Mouse (Mus musculus) brain, embryonic 14.5 days (tissue): ENCODE results near the gene Bach1.
"Not testable (repeated sequence)": the region's sequence is repeated elsewhere in the genome, so short reads cannot be mapped to it uniquely, and the experiment has no call there.

ENCODE experiments used
- CTCF ChIP-seq: fragments of 200-500 bp; IDR thresholded peaks from 2 replicates; pipeline ENCODE4 v1.5.1; 2012; ENCODE audit warnings: inconsistent platforms, mild to moderate bottlenecking, moderate library complexity, borderline replicate concordance; ENCODE audit not compliant: insufficient read depth, insufficient read length; ENCODE audit errors: extremely low read depth
- POLR2A ChIP-seq: fragments of 200-500 bp; IDR thresholded peaks from 2 replicates; pipeline ENCODE4 v1.6.1; 2012; ENCODE audit warnings: mild to moderate bottlenecking, inconsistent platforms, borderline replicate concordance; ENCODE audit not compliant: poor library complexity, insufficient read depth, insufficient read length, severe bottlenecking; ENCODE audit errors: extremely low read depth

DNA sequence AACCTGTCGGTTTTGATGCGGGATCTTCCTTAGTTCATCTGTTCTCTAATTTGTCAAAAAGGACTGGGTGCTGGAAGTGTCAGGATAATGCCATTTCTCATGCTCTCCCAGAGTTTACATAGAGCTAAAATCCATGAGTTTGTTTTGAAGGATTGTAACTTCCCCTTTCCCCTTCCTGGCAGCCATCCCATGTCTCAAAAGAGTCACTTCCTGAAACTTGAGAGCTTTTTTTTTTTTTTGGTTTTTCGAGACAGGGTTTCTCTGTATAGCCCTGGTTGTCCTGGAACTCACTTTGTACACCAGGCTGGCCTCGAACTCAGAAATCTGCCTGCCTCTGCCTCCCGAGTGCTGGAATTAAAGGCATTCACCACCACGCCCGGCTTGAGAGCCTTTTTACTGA lies 9.9 kb upstream of the Bach1 start:
- not testable (repeated sequence) for TF ChIP-seq POLR2A, CTCF
